Mouse (Mus musculus): Measurements from ENCODE around the gene Tmem209. TPM values are rescaled to one million over a fixed set of nuclear protein-coding genes. Genes with fewer than 3 reads are reported as not detected.

The Tmem209 gene
- total RNA-seq (2021): 10 to 100 TPM; 36.1 to 36.9 TPM
- long read RNA-seq, experiment 1, partial matches to known transcripts: 2 of 11 reads
- long read RNA-seq, experiment 1, other reads (novel, unspliced or antisense): 4 of 11 reads
- long read RNA-seq, experiment 2, transcript Tmem209-204 (15 exons, 3,485 nt): major isoform, 16 of 35 reads
- long read RNA-seq, experiment 2, partial matches to known transcripts: 5 of 35 reads
- long read RNA-seq, experiment 2, other reads (novel, unspliced or antisense): 13 of 35 reads

DNA sequence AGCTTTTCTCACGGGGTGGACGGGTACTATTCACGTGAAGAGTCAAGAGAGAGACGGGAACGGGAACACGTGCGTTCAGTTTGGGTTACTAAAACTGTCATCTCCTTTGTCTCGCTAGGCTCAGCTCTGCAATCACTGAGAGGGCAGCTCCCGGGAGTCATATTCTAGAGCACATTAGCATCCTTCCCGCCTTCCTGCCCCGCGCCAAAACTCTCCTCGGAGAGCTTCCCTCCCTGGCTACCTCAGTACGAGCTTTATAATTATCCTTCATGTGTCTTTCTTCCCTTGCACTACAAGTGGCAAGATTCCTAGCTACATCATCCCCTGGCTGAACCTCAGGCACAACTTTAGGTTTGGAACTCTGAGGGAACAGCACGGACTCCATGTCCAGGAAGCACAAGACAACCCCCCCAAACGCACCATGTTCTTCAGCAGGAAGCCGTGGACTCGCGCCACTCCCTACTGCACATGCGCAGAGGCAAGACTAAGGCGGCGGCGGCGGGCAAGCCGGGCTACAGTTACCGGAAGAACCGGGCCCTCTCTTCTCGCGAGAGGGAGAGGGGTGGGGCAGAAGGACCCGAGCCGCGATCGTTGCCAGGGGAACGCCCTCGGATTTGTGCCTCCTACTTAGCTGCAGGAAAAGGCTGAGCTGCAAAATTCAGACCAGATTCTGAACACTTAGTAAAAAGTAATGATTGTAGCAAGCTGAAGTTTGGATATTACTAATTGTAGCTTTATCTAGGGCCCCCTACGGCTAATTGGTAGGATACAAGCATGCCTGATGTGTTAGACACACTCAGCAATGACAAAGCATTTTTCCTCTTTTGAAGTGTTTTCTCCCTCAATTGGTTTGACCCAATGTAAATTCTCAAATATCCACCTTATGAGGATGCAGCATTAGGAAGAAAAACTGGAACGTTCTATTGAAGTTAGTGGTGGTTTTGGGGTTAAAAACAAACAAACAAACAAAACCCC lies at the start of gene Tmem209, which contains the start of gene Ssmem1:
Gene Tmem209 (minus strand): TSS at position 519 of the 975 bp plus-strand sequence.
Gene Ssmem1 (plus strand): TSS at position 585 of the 975 bp plus-strand sequence.
- peak; percentile 96 to 99 for DNase-seq (ENCODE audit: low spot score in 2 of 2)

GRCm38 (mm10) chr6:30556080-30556479 lies 46.5 kb upstream of the Tmem209 start:
- DNase-seq (ENCODE audit: low spot score in 2 of 2): no peak

DNA sequence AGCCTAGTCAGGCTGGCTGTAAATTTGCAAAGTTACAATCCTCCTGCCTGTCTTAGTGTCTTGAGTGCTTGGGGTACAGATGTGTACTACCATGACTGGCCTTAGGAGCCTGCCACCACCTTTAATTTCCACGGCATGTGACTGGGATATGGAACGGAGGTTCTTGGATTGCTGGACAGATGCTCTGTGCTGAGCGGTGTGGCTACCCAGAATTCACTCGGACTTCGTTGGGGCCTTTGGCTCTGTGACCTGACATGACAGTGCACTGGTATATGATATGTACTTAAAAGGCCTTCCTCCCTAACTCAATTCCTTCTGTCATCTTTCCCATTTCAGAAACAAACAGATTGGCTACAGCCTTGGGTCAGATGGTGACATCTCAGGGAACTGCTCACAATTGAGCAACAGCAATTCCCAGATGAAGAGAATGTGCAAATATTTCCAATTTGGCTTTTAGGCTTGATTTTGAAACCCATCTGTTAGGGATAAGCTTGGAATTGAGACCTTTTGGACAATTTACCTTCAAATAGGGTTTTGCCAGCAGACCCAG lies 45.1 kb upstream of the Tmem209 start:
- DNase-seq (ENCODE audit: low spot score in 2 of 2): no peak

DNA sequence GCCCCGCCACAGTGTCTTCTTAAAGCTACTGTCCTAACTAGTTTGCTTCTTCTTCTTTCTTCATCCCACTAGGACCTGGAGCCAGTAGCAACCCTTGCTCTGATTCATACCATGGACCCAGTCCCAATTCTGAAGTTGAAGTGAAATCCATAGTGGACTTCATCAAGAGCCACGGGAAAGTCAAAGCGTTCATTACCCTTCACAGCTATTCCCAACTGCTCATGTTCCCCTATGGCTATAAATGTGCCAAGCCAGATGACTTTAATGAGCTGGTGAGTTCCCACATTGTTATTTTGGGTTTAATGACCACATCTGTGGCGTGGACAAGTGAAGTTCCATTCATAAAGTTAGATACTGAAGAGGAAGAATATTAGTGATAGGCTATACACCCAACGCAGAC lies 44.5 kb upstream of the Tmem209 start:
- no peak for DNase-seq (ENCODE audit: low spot score in 2 of 2)

DNA sequence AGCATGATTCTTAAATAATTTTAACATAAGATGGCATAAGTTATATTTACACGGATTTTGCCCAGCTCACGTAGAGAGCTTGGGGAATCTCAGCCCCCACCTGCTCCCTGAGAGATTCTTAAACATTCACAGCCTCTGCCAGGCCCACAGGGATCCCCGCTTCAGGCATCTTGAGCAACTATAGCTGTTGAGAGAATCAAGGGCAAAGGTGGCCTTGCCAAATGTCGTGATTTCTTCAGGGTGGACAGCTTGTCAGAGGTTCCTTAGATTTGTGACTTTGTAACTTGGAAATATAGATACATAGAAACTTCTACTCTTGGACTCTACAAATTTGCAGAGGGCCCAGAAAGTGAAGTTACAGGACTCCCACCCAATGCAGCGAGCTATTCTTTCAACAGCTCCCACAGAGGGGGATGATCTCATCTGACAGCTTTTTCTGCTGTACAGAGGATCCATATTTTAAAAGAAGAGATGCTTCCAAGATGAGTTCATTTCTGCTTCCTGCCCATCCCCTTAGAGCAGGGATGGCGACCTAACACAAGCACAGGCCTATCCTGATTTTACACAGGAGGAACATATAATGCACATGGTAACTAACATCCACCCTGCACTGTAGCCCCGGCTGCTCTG lies 43.9 kb upstream of the Tmem209 start:
- no peak for DNase-seq (ENCODE audit: low spot score in 2 of 2)

DNA sequence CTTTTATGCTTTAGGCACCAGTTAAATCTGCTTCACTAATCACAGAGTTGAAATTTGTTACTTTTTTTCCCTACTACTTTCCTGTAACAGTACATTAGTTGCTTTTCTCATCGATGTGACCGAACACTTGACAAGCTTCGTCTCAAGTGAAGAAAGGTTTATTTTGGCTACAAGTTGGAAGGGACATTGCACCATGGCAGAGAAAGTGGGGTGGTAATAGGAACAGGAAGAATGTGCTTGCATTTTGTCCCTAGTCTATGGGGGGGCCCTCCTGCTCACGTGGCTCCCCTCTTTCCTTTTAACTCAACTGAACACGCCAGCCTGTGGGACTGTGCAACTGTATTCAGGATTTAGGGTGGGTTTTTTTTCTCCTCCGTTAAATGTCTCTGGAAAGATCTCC lies 43.0 kb upstream of the Tmem209 start:
- DNase-seq (ENCODE audit: low spot score in 2 of 2): no peak

GRCm38 (mm10) chr6:30551644-30552580 lies 42.3 kb upstream of the Tmem209 start:
- DNase-seq (ENCODE audit: low spot score in 2 of 2): no peak

- DNase-seq (ENCODE audit: low spot score in 2 of 2): no peak
These were observed 41.6 kb upstream of the Tmem209 start for GRCm38 (mm10) chr6:30551193-30551515.

DNA sequence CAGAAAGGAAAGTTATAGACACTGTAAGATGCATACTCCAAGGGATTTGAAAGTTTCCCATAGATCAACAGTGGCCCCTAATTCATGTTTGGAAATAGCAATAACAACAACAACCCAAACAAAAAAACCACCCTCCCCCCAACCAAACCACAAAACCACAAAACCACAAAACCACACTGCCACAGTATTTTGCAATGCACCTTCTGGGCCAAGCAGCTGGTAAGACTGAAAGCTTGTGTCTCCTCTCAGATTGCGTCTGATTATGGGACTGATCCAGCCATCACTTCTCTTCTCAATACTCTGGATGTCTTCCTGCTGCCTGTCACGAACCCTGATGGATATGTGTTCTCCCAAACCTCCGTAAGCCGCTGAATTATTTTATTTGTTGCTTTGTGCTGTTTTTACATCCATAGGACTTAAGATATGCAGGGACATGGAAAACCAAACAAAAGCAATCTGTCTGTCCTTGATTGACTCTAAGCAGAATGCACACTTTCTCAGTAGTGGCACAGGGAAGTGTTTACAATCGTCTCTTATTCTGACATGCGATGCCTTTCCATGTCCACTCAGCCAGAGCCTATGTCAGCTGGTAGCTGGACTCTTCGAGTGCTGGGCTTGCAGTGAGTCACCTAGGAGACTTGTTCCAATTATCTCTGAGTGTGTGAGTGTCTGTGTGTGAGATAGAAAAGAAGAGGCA lies 41.1 kb upstream of the Tmem209 start:
- no peak for DNase-seq (ENCODE audit: low spot score in 2 of 2)

- no peak for DNase-seq (ENCODE audit: low spot score in 2 of 2)
These were observed 39.7 kb upstream of the Tmem209 start for GRCm38 (mm10) chr6:30549231-30549761.

DNA sequence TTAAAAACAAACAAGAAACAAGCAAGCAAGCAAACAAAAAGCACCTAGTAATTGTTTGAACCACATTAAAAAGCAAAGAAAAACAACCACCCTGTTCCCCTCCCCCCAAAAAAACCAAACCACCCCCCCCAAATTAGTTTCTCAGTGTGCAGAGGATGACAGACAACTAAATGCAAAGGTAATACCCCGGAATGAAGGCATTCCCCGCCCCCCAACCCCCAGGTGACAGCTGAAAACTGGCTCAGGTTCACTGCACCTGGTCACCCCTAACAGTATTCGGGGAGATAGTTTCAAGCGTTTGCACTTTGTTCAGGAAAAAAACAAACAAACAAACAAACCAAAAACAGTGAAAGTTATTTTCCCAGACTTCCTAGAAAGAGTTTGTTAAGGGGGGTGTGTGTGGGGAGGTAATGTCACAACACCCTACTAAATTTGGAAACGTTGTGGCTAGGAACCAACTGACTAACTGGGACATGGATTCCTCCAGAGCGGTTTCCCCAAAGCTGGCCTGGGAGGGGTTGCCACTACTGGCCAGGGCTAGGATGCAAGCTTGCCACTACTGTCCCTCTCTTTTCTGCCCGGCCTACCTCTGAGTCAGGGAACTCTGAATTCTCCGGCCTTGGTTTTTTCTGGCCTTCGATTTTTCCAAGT lies 38.2 kb upstream of the Tmem209 start:
- no peak for DNase-seq (ENCODE audit: low spot score in 2 of 2)

- no peak for DNase-seq (ENCODE audit: low spot score in 2 of 2)
These were observed 37.7 kb upstream of the Tmem209 start for GRCm38 (mm10) chr6:30547274-30547645.

DNA sequence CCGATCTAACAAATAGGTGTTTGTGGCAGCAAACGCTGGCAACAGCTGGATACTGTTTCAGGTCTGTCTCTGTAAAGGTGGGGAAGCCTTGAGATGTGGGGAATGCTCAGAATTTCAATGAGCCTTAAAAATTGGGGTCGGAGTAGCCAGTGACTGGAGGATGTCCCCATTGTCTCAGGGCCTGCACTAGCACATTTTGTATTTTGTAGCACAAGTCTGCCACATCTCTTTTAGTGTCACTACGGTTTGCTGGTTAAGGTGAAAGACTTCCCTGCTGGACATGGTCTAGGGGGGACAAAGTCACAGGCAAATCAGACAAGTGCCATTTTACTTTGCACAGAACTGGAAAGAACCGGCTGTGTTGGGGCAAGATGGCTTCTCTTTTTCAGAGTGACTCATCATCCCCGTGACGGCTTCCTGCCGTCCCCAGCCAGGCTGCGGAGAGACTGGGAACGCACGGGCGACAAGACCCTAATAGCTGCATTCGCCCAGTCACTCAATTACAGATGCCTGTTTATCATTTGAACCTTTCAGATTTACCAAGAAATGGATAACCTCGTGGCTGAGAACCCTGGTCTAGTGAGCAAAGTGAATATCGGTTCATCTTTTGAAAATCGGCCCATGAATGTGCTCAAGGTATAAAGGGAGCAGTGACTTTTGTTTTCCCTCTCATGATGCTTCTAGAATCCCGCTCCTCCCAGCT lies 37.1 kb upstream of the Tmem209 start:
- DNase-seq (ENCODE audit: low spot score in 2 of 2): no peak

DNA sequence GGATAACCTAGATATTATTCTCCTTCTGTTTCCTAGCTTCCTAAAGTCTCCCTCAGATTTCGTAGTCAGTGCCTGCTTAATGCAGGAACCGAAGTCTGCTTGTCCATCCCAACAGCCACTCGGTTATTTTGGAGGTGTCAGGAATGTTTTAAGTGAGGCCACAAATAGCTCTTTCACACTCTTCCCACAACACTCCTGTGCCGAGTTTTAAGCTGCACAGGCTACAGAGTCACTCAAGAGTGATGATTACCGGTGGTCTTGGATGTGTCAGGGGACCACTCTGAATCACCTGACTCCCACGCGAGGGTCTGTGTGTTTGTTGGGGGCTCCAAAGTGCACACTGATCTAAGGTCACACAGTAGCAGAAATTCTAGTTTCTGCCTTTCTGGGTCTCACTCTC lies 36.1 kb upstream of the Tmem209 start:
- no peak for DNase-seq (ENCODE audit: low spot score in 2 of 2)

- no peak for DNase-seq (ENCODE audit: low spot score in 2 of 2)
These were observed 34.3 kb upstream of the Tmem209 start for GRCm38 (mm10) chr6:30543851-30544250.

GRCm38 (mm10) chr6:30543077-30543476 lies 33.5 kb upstream of the Tmem209 start:
- DNase-seq (ENCODE audit: low spot score in 2 of 2): no peak

DNA sequence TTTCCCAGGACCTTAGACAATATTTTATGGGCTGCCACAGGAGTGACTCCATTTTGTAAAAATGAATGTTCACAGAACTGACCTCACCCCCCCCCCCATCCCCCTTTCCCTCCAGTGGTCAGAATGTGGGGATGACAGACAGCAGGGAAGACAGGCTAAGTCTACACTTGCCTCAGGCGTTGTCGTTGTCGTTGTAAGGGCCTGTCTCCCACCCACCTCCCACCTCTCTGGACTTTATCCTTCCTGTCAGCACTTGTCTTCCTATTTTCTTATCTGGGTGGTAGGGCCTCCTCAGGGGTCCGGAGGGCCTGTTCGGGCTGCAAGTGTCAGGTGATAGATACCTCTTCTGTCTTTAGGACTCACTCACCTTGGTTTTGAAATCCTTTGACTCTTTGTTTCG lies 32.7 kb upstream of the Tmem209 start:
- no peak for DNase-seq (ENCODE audit: low spot score in 2 of 2)

- no peak for DNase-seq (ENCODE audit: low spot score in 2 of 2)
These were observed 31.6 kb upstream of the Tmem209 start, which contains the start of gene Cpa2 for GRCm38 (mm10) chr6:30541009-30541799. TSS of gene Cpa2 (plus strand) at chr6:30541582.
